Mouse (Mus musculus) heart, postnatal 36 days (tissue): Measurements from ENCODE around the gene Cers6. TPM values are rescaled to one million over a fixed set of nuclear protein-coding genes. Genes with fewer than 3 reads are reported as not detected.

Source experiments
- DNase-seq, 2 experiments: peaks; one replicate each; pipeline ENCODE4 v3.0.0; 2021 to 2022
- intact Hi-C: fragments of 180-260 bp; cut with DNase I; formaldehyde crosslinking; loops from one replicate; pipeline ENCODE4 v1.15.1; 2025
- total RNA-seq, 2 experiments: library from RNA; stranded (reverse); gene quantifications; 2 replicates each; pipeline ENCODE4 v1.2.3; 2021

The Cers6 gene
- total RNA-seq, 2 experiments from 2014 or later, result 9.1 to 12.0 TPM

GRCm38 (mm10) chr2:69050189-69050588, 188.9 kb downstream of the Cers6 start:
- intact Hi-C loops, result loop anchor here (5.0 kb wide), 1 partner anchor 52 kb away; no protein-coding TSS in a partner anchor
- no peak for DNase-seq

- no peak for DNase-seq
- intact Hi-C loops, result loop anchor here (5.0 kb wide), 1 partner anchor 51 kb away; no protein-coding TSS in a partner anchor
Observed at GRCm38 (mm10) chr2:69051596-69051995, 190.4 kb downstream of the Cers6 start.

- DNase-seq, result no peak
- intact Hi-C loops, result loop anchor here (5.0 kb wide), 1 partner anchor 49 kb away; no protein-coding TSS in a partner anchor
Observed at GRCm38 (mm10) chr2:69053210-69053858, 192.1 kb downstream of the Cers6 start.

GRCm38 (mm10) chr2:69054279-69054678, 193.0 kb downstream of the Cers6 start:
- intact Hi-C loops, result loop anchor here (5.0 kb wide), 1 partner anchor 48 kb away; no protein-coding TSS in a partner anchor

GRCm38 (mm10) chr2:69055174-69055573, 193.9 kb downstream of the Cers6 start:
- DNase-seq, result no peak
- intact Hi-C loops, result no loop called here

More at GRCm38 (mm10) chr2:69054279-69054678, 193.0 kb downstream of the Cers6 start:
- DNase-seq, result peak; percentile 84 to 86

- no peak for DNase-seq
- intact Hi-C loops, result loop anchor here (5.0 kb wide), 1 partner anchor 279 kb away; no protein-coding TSS in a partner anchor
Observed at GRCm38 (mm10) chr2:69061313-69061712, 200.1 kb downstream of the Cers6 start.

GRCm38 (mm10) chr2:69061910-69062689, 200.9 kb downstream of the Cers6 start:
- DNase-seq, result no peak
- intact Hi-C loops, result loop anchor here (5.0 kb wide), 1 partner anchor 280 kb away; no protein-coding TSS in a partner anchor

- intact Hi-C loops, result loop anchor here (5.0 kb wide), 1 partner anchor 282 kb away; no protein-coding TSS in a partner anchor
- no peak for DNase-seq
Observed at GRCm38 (mm10) chr2:69064759-69065158, 203.5 kb downstream of the Cers6 start.

- intact Hi-C loops, result no loop called here
- DNase-seq, result no peak
Observed at GRCm38 (mm10) chr2:69071440-69072235, 210.4 kb downstream of the Cers6 start.

- intact Hi-C loops, result no loop called here
- DNase-seq, result peak; percentile 7 to 17
Observed at GRCm38 (mm10) chr2:69077189-69077588, 215.9 kb downstream of the Cers6 start.

GRCm38 (mm10) chr2:69080760-69081159, 219.5 kb downstream of the Cers6 start:
- intact Hi-C loops, result no loop called here
- DNase-seq, result no peak

GRCm38 (mm10) chr2:69082499-69083197, 221.4 kb downstream of the Cers6 start:
- no peak for DNase-seq
- intact Hi-C loops, result no loop called here

GRCm38 (mm10) chr2:69083198-69083509, 221.9 kb downstream of the Cers6 start:
- DNase-seq, result no peak
- intact Hi-C loops, result no loop called here

- intact Hi-C loops, result no loop called here
- DNase-seq, result no peak
Observed at GRCm38 (mm10) chr2:69084416-69084815, 223.2 kb downstream of the Cers6 start.

GRCm38 (mm10) chr2:69086505-69087260, 225.4 kb downstream of the Cers6 start:
- no peak for DNase-seq
- intact Hi-C loops, result no loop called here

- intact Hi-C loops, result no loop called here
- no peak for DNase-seq
Observed at GRCm38 (mm10) chr2:69095836-69096235, 234.6 kb downstream of the Cers6 start.

GRCm38 (mm10) chr2:69096821-69097220, 235.6 kb downstream of the Cers6 start:
- intact Hi-C loops, result no loop called here
- DNase-seq, result no peak

- no peak for DNase-seq
- intact Hi-C loops, result no loop called here
Observed at GRCm38 (mm10) chr2:69097526-69097925, 236.3 kb downstream of the Cers6 start.

GRCm38 (mm10) chr2:69098701-69099100, 237.5 kb downstream of the Cers6 start:
- intact Hi-C loops, result no loop called here
- no peak for DNase-seq
